Mouse (Mus musculus) left cerebral cortex, adult 9 months (tissue): ENCODE measurements at regions not wholly inside any gene's neighbourhood (a gene's known extent, or its start where the extent isn't known, plus 50 kb on each side); places are given as distances from the start of the nearest gene placed in this dataset.

Source experiments
- DNase-seq, 2 experiments: peaks; one replicate each; pipeline ENCODE4 v3.0.0; 2022; ENCODE audit warnings: low spot score in 2 of 2

- no peak for DNase-seq
These were observed 611.4 kb upstream of the Sall1 start for GRCm38 (mm10) chr8:89655369-89655768.

GRCm38 (mm10) chr8:89649207-89649890, 605.4 kb upstream of the Sall1 start:
- DNase-seq = no peak

DNA sequence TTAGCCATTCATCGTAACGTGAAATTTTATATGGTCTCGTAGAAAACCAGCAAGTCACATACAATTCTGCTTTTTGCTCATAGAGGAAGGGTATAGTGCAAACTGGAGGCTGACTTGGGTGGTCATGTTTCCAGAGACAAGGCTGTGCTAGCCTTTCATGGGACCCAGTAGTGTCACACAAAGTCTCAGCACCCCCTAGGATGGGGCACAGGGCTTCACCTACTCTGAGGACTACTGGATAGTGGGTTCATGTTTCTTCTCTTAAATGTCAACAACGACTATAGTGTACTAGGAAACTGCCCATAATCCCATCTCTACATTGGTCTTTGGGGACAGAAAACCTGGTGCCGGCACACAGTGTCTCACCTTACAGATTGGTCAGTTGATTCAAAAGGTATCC, 603.0 kb upstream of the Sall1 start:
- no peak for DNase-seq

DNA sequence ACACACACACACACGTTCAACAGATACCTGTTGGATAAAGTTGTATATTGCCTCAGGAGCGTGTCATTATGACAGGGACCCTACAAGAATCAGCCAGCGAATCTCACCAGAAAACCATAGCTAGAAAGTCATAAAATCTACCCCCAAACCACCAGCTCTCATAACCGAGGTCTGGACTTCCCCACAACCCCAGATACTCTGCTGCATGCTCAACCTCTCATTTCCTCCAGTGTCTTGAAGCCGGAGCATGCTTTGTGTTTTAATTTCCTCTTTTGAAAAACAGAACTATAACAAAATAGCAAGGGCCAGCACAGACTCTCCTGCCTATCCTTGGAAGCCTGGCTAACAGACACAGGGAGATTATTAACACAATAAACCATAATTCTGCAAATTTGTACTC, 597.4 kb upstream of the Sall1 start:
- DNase-seq = no peak

GRCm38 (mm10) chr8:89634864-89635263, 590.9 kb upstream of the Sall1 start:
- no peak for DNase-seq

GRCm38 (mm10) chr8:89632304-89632703, 588.3 kb upstream of the Sall1 start:
- no peak for DNase-seq

DNA sequence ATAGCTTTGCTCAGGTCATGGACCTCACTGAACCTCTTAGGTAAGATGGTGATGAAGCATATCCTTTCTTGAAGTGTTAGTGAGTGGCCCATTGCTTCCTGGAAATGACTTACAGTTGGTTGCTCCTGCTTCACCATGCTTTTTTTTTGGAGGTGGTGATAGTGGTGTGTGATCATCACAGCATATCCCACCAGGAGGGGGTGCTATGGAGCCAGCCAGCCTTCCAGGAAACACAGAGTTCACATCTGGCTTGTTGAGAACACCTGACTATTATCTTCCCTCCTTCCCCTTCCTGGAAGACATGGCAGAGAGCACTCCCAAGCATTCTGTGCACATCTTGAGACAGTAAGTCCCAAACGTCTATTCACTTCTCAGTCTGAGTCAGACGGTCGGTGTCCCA, 586.6 kb upstream of the Sall1 start:
- no peak for DNase-seq

GRCm38 (mm10) chr8:89618089-89618488, 574.1 kb upstream of the Sall1 start:
- no peak for DNase-seq

- no peak for DNase-seq
These were observed 572.0 kb upstream of the Sall1 start for GRCm38 (mm10) chr8:89615863-89616558.

DNA sequence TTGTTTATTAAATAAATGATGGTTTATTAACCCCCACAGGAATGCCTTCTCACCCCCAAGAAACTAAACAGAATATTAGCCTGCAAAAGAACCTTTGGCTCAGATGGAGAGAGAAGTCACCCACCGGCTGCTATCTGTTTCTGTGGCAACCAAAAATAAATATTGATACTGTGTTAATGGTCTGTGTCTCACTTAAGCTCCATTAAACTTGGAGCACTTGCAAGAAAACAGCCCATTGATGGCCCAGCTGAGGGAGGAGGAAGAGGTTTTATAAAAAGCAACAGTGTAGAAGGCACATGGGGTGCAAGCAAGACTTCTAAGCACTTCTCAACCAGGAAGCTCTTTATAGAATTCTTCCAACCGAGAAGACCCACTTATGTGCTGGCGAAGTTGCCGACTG, 565.1 kb upstream of the Sall1 start:
- no peak for DNase-seq

GRCm38 (mm10) chr8:89605905-89606468, 562.0 kb upstream of the Sall1 start:
- no peak for DNase-seq

GRCm38 (mm10) chr8:89604461-89604860, 560.5 kb upstream of the Sall1 start:
- DNase-seq = no peak

DNA sequence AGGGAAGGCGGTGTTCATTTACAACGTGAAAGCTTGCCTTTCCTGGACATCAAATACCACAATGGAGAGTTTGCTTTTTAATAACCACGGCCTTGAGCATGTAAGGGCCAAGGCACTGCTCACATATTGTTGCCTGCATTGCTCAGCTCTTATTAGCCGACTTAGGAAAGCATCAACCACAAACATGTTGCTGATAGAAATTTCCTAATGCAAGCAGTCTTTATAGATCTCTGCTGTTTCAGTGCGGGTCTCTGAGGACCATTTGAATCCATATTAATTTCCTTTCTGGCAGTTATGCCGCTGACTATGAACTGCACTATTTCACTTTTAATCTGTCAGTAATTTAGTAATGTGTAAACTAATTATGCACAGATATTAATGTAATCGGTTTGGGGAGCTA, 552.4 kb upstream of the Sall1 start:
- DNase-seq = no peak

DNA sequence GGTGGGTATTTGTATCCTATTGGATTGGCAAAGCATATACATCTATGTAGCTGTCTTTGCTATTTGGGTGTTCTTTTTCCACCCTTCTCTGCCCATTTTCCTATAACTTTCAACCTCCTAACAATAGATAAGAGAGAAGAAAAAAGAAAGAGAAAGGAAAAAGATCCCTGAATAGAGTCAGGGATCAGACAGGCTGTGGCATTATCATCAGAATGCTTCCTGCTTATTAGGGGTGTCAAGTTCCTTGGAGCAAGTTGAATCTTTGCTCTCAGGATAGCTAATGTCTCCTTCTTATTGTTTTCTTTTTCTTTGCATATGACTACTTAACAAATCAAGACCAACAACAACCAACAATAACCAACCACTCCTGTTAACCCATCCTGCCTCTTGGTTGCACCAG, 539.1 kb upstream of the Sall1 start:
- no peak for DNase-seq

GRCm38 (mm10) chr8:89582566-89582965, 538.6 kb upstream of the Sall1 start:
- no peak for DNase-seq

DNA sequence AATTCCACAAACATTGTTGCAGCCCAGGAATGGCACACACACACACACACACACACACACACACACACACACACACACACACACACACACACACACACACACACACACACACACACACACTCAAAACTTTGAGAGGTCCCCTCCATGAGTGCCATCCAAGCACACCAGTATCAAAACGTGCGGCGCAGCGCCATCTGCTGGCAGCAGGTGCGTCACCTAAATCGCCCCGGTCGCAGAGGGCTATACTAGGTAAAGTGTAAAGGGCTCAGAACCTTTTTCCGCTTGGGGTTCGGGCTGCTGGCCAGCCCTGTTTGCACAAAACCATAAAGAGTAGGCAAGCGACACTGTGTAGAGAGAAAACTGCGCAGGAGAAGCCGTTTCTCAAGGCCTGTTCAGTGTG, 527.9 kb upstream of the Sall1 start:
- DNase-seq = peak; percentile 33 to 77

DNA sequence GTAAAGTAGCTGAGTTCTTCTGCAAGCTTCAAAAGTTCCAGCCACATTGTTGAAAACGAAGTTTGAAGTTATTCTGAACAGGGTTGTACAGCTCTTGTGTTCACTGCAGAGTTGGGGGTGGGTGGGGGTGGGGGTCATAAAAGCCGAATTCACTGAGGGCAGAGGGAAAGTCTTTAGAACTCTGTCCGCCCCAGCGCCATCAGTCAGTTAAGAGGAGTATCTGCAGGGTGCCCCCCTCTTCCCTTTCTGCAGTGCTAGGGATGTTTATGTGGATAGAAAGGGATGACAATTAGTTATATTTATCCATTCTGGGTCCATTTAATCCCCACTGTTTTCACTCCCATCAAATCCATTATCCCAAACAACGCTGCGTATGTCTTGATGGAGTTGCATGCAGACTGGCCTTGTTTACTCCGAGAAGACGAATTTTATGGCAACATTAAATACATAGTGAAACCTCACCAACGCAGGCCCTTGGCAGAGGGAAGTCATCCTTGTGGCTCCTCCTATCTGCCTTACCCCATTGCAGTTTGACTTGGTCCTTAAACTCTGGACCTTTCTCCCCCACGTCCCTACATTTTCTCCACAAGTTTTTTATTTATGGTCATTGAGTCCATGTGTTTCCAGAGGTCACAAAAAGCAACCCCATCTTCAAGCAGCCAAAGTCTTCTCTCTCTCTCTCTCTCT, 526.8 kb upstream of the Sall1 start:
- no peak for DNase-seq

GRCm38 (mm10) chr8:89569406-89569805, 525.4 kb upstream of the Sall1 start:
- DNase-seq = no peak

GRCm38 (mm10) chr8:89568641-89569040, 524.7 kb upstream of the Sall1 start:
- no peak for DNase-seq

DNA sequence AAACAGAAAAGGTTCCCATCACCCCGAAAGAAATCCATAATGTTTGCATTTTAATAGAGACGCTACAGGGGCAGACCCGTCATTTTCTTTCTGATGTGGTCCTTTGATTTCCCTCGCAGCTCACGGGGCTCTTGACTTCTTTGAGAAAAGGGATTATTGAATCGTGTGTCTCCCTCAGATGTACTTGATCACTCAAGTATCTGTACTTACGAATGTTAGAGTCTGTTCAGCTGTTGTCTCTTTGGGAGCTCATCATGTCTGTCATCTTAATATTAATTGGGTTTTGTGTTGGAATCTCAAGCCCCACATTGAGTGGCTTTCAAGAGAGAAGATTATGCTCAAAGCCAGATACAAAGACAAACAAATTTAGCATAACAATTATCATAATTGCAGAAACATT, 523.0 kb upstream of the Sall1 start:
- no peak for DNase-seq

DNA sequence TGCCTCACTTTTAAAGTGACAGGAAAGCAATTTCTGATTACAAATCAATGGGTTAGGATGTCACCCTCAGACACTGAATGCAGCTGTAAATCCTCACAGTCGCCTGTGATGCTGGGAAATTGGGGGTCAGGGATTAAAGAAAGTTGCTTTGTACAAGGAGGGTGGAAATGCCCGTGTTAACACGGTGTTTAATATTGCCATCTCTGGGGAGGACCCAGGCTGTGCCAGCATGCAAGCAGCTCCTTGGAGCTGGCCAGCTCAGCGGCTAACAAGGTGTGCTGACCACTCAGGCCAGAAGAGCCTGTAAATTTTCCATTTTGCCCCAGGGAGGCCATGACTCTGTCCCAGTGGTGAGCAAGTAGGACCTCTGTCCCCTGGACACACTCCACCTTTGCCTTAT, 522.5 kb upstream of the Sall1 start:
- DNase-seq = no peak

GRCm38 (mm10) chr8:89565147-89565826, 521.3 kb upstream of the Sall1 start:
- DNase-seq = no peak
